Mouse (Mus musculus): ENCODE data around the gene Zfp109. TPM values are rescaled to one million over a fixed set of nuclear protein-coding genes. Genes with fewer than 3 reads are reported as not detected.

Gene Zfp109
- total RNA-seq, 2 experiments from 2014 or later: 2.1 TPM; not detected in 1

DNA sequence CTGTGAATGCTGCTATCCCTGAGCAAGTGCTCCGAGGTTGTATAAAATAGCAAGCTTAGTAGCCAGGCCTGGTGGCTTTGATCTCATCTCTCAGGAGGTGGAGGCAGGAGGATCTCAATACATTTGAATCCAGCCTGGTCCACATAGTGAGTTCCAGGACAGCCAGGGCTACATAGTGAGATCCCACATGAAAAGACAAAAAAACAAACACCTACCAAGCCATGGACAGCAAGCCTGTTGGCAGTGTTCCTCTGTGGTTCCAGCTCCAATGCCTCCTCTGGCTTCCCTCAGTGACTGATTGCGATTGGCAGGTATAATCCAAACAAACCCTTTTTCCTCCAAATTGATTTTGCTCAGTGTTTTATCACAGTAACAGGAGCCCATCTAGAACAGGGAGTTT lies 27.1 kb downstream of the Zfp109 start:
- no peak for ATAC-seq (replicated peaks; ENCODE audit: low FRiP score, poor library complexity, severe bottlenecking)

DNA sequence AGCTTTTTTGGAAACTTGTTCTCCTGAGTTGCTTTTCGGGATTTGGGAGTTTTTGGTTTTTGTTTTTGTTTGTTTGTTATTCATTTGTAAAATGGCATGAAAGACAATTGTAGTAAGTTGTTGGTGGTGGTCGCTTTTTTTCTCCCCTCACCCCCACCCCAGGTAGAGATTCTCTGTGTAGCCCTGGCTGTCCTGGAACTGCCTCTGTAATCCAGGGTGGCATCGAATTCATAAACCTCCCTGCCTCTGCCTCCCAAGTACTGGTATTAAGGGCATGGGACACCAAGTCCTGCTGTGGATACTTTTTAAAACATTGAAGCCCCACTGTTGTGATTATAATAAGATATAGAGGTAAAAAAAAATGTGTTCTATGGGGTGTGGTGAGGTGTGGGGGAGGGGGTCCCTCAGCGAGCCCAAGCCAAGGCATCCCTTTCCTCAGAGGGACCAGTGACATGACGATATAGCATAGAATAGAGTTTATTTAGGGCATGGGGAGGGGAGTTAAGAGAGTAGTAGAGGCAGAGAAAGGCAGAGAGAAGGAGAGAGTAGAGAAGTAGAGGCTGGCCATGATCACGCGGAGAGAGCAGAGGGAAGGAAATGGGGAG lies 29.0 kb downstream of the Zfp109 start:
- ATAC-seq (replicated peaks; ENCODE audit: low FRiP score, poor library complexity, severe bottlenecking): no peak

DNA sequence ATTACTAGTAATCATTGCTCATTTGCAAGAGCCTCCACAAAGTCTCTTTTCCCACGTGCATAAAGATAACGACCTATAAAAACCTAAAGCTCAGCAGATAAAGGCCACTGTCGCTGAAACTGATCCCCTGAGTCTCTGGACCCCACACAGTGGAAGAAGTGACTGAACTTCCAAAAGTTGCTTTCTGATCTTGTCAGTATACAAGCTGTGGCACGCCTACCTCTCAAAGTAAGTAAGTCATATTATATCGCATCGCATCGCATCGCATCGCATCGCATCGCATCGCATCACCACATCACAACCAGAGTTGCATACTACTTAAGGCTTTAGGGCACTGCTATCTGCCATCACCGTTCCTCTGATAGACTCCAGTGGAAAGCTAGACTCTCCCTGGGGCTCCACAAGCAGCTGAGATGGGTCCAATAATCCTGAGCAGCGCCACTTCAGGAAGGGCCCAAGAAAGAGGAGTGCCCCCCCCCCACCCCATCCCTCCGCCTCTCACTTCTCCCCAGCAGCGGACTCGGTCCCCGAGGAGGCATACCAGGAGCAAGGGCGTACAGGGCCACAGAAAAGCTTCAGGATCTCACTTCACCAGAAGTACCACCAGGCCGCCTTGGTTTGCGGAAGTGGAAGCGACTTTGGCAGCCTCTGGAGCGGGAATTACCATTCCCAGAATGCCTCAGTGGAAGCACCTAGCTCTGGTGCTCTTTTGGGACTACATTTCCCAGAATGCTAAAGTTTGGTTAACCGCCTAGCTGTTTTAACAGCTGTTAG lies 29.7 kb downstream of the Zfp109 start:
- ATAC-seq (replicated peaks; ENCODE audit: low FRiP score, poor library complexity, severe bottlenecking): no peak

DNA sequence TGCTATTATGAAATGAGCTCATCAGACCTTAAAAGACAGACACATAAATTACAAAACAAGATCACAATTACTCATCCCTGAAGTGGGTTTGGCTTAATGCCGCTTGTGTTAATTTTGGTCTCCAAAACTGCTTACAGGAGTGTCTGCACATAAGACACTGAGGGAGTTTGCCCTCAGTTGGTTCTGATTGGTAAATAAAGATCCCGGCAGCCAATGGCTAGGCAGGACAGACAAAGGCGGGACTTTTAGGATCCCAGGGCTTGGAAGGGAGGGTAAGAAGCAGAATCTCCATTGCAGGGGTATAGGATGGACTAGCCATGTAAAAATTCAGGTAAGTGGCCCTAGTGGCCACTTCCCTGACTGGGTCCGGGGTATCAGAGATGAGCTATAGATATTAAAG lies 40.4 kb downstream of the Zfp109 start:
- no peak for ATAC-seq (replicated peaks; ENCODE audit: low FRiP score, poor library complexity, severe bottlenecking)

DNA sequence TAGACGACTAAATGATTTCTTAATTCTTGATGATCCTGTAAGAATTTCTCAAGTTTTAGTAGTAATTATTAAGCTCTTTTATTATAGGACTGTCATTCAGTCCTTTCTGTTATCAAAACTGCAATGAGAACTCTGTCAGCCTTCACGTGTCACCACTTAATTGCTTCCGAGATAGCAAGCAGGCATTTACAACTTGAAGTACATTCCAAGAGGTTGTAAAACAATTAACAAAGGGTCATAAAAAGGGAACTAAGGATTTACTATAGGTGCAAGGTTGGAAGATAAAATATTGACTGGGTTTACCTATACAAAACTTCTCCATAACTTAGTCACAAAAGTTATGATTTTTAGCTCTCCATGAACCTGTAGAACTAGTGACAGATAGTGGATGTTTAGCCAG lies 44.2 kb downstream of the Zfp109 start:
- no peak for ATAC-seq (replicated peaks; ENCODE audit: low FRiP score, poor library complexity, severe bottlenecking)

DNA sequence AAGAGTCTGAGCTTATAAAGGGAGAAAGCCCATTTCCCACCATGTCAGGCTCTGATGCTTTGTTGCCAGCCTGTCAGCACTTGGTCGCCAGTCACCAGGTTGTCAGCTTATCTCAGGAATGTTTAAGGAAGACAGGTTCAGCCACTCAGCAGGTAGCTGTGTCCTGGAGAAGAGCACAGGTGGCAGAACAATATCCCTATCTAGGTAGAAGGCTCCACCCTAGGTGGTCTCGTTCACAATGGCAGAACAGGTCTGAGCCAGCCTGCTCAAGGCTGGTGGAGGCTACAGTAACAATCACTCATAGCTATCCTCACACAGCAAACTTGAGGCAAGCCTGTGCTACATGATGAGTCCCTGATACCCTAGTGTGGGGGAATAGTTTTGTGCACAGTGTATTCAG lies 46.0 kb downstream of the Zfp109 start:
- no peak for ATAC-seq (replicated peaks; ENCODE audit: low FRiP score, poor library complexity, severe bottlenecking)

DNA sequence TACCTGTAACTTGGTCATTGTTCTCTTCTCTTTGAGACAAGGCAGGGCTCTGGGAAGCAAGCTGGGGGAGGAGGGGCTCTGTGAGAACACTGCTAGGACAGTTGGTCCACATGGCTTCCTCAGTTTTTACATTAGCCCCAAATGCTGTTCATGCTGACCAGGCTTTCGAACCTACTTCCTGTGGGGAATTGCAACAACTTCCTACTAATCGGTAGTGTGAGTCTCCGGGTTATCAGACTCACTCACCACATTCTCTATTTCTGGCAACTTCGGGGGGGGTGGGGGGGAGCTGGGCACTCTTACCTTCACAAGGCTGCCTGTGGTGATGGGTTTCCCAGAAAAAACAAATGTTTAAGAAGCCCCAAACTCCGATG lies 47.8 kb downstream of the Zfp109 start:
- no peak for ATAC-seq (replicated peaks; ENCODE audit: low FRiP score, poor library complexity, severe bottlenecking)

DNA sequence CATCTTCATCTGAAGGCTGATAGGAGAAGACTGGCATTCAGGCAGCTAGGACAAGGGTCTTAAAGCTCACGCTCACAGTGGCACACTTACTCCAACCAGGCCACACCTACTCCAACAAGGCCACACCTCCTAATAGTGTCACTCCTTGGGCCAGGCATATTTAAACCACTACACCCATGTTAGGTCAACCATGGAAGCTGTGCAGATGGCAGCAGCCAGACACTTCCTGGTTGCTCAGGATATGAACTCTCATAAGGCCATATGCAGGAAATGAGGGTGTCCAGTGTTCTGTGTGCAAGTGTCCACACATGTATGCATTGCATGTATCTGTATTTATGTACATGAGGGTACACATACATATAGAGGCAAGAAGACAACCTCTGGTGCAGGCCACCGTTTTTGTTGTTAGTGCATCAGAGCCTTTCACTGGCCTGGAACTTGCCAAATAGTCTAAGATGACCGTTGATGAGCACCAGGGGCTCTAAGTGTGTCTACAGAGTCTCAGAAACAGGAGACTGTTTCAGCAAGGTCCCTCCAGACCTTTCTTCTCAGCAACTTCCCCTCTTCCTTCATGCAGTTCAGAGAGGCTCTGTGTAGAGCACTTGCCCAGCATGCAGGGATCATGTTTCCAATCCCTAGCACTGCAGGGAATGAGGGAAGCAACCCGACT lies 48.3 kb downstream of the Zfp109 start:
- no peak for ATAC-seq (replicated peaks; ENCODE audit: low FRiP score, poor library complexity, severe bottlenecking)

DNA sequence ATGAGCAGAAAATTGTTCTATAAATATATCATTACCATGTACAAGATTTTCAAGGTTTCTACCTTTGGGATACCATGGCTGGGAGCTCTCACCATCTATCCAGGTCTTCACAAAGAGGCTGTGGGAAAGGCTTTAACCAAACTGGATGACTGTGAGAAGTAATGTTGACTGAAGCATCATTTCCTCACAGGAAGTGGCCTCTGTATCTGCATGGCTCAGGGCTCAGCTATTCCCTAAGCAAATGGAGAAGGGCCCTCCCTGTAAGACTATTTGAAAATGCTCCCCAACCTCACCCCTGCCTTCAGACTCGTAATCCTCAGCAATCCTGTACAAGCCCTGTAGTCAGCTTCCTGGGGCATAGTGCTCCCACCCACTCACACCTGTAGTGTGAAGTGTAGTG lies 49.7 kb downstream of the Zfp109 start:
- no peak for ATAC-seq (replicated peaks; ENCODE audit: low FRiP score, poor library complexity, severe bottlenecking)

Other genes starting within 250 kb of the Zfp109 start
- not detected in 2 replicates for gene V1rd19, start 235.9 kb downstream of the Zfp109 start, total RNA-seq (2015; ENCODE audit: low replicate concordance)
- gene V1rd19, start 235.9 kb downstream of the Zfp109 start, total RNA-seq (2017; ENCODE audit: low replicate concordance): not detected in 2 replicates
- gene Vmn1r183, start 184.3 kb downstream of the Zfp109 start, total RNA-seq (2015; ENCODE audit: low replicate concordance): not detected in 2 replicates
- not detected in 2 replicates for gene Vmn1r183, start 184.3 kb downstream of the Zfp109 start, total RNA-seq (2017; ENCODE audit: low replicate concordance)
- 7.3 and 8.6 TPM in 2 replicates for gene Zfp180, start 155.6 kb downstream of the Zfp109 start, total RNA-seq (2015; ENCODE audit: low replicate concordance)
- 11.0 and 15.3 TPM in 2 replicates for gene Zfp180, start 155.6 kb downstream of the Zfp109 start, total RNA-seq (2017; ENCODE audit: low replicate concordance)
- gene Zfp112, start 125.2 kb downstream of the Zfp109 start, total RNA-seq (2015; ENCODE audit: low replicate concordance): not detected in 2 replicates
- gene Zfp112, start 125.2 kb downstream of the Zfp109 start, total RNA-seq (2017; ENCODE audit: low replicate concordance): 0.14 and 1.0 TPM in 2 replicates
- gene Zfp235, start 103.4 kb downstream of the Zfp109 start, total RNA-seq (2015; ENCODE audit: low replicate concordance): 0.19 and 1.9 TPM in 2 replicates
- gene Zfp235, start 103.4 kb downstream of the Zfp109 start, total RNA-seq (2017; ENCODE audit: low replicate concordance): 1.4 TPM in 2 replicates
- not detected in 2 replicates for gene Zfp114, start 62.5 kb downstream of the Zfp109 start, total RNA-seq (2015; ENCODE audit: low replicate concordance)
- gene Zfp114, start 62.5 kb downstream of the Zfp109 start, total RNA-seq (2017; ENCODE audit: low replicate concordance): 0.60 TPM in 1 of 2 replicates, not detected in the other
- 1.9 TPM in 2 replicates for gene Zfp111, start 26.1 kb downstream of the Zfp109 start, total RNA-seq (2015; ENCODE audit: low replicate concordance)
- 0.43 and 1.3 TPM in 2 replicates for gene Zfp111, start 26.1 kb downstream of the Zfp109 start, total RNA-seq (2017; ENCODE audit: low replicate concordance)
- 2.9 TPM in 1 of 2 replicates, not detected in the other for gene Zfp108, start 17.2 kb upstream of the Zfp109 start, total RNA-seq (2015; ENCODE audit: low replicate concordance)
- not detected in 2 replicates for gene Zfp108, start 17.2 kb upstream of the Zfp109 start, total RNA-seq (2017; ENCODE audit: low replicate concordance)
- not detected in 2 replicates for gene Zfp93, start 32.9 kb upstream of the Zfp109 start, total RNA-seq (2015; ENCODE audit: low replicate concordance)
- 0.70 TPM in 1 of 2 replicates, not detected in the other for gene Zfp93, start 32.9 kb upstream of the Zfp109 start, total RNA-seq (2017; ENCODE audit: low replicate concordance)
- gene Zfp61, start 63.7 kb upstream of the Zfp109 start, total RNA-seq (2015; ENCODE audit: low replicate concordance): 1.2 and 2.1 TPM in 2 replicates
- gene Zfp61, start 63.7 kb upstream of the Zfp109 start, total RNA-seq (2017; ENCODE audit: low replicate concordance): 0.77 and 4.0 TPM in 2 replicates
- 1.0 TPM in 1 of 2 replicates, not detected in the other for gene Zfp94, start 79.1 kb upstream of the Zfp109 start, total RNA-seq (2015; ENCODE audit: low replicate concordance)
- gene Zfp94, start 79.1 kb upstream of the Zfp109 start, total RNA-seq (2017; ENCODE audit: low replicate concordance): 0.34 and 1.3 TPM in 2 replicates
- not detected in 2 replicates for gene Tescl, start 96.4 kb upstream of the Zfp109 start, total RNA-seq (2015; ENCODE audit: low replicate concordance)
- not detected in 2 replicates for gene Tescl, start 96.4 kb upstream of the Zfp109 start, total RNA-seq (2017; ENCODE audit: low replicate concordance)
- gene Lypd5, start 111.6 kb upstream of the Zfp109 start, total RNA-seq (2015; ENCODE audit: low replicate concordance): not detected in 2 replicates
- gene Lypd5, start 111.6 kb upstream of the Zfp109 start, total RNA-seq (2017; ENCODE audit: low replicate concordance): not detected in 2 replicates
- 102 and 125 TPM in 2 replicates for gene Kcnn4, start 132.7 kb upstream of the Zfp109 start, total RNA-seq (2015; ENCODE audit: low replicate concordance)
- gene Kcnn4, start 132.7 kb upstream of the Zfp109 start, total RNA-seq (2017; ENCODE audit: low replicate concordance): 244 and 272 TPM in 2 replicates
- gene Smg9, start 162.1 kb upstream of the Zfp109 start, total RNA-seq (2015; ENCODE audit: low replicate concordance): 9.6 and 11.1 TPM in 2 replicates
- 13.3 and 16.0 TPM in 2 replicates for gene Smg9, start 162.1 kb upstream of the Zfp109 start, total RNA-seq (2017; ENCODE audit: low replicate concordance)
- not detected in 2 replicates for gene Irgc1, start 214.7 kb upstream of the Zfp109 start, total RNA-seq (2015; ENCODE audit: low replicate concordance)
- gene Irgc1, start 214.7 kb upstream of the Zfp109 start, total RNA-seq (2017; ENCODE audit: low replicate concordance): not detected in 2 replicates
- gene Plaur, start 224.9 kb upstream of the Zfp109 start, total RNA-seq (2015; ENCODE audit: low replicate concordance): 28.4 and 30.9 TPM in 2 replicates
- gene Plaur, start 224.9 kb upstream of the Zfp109 start, total RNA-seq (2017; ENCODE audit: low replicate concordance): 19.4 and 34.9 TPM in 2 replicates
- gene Cadm4, start 244.5 kb upstream of the Zfp109 start, total RNA-seq (2015; ENCODE audit: low replicate concordance): not detected in 2 replicates
- 0.77 TPM in 1 of 2 replicates, not detected in the other for gene Cadm4, start 244.5 kb upstream of the Zfp109 start, total RNA-seq (2017; ENCODE audit: low replicate concordance)

All from erythroblast, adult 5-6 weeks (primary cell).